Mouse (Mus musculus): Measurements from ENCODE around the gene Armc5.

The Armc5 gene

DNA sequence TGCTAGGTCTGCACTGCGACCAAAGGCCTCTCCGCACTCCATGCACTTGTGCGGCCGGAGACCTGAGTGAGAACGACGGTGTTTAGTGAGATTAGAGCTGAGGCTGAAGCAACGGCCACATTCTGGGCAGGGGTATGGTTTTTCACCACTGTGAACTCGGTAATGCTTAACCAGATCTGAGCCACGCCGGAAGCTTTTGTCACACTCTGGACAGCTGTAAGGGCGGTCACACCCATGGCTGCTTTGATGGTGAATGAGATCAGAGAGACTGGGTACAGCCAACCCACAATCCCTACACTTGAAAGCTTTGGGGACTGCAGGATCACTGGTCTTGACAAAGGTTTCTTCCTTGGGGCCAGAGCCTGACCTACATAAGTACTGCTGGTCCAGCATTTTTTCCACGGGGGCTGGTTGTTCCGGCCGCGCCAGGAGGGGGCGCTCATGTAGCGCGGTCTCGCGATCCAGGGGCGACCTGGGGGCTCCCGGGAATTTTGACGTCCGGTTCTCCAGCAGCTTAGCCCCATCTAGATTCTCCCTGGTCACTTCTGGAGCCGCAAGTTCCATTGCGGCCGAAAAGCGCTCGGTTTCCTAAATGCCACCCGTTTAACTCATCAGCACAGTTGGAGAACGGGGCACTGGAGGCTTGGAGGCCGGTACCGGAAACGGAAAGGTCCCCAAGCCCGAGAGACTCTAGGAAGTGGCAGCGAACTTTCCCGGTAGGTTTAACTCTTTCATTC, at the start of gene Armc5:
Gene Armc5, plus strand, starts transcription at position 487 of the 737 bp plus-strand sequence.
- peak; percentile 91 for DNase-seq (ENCODE audit: inconsistent ontology term)

DNA sequence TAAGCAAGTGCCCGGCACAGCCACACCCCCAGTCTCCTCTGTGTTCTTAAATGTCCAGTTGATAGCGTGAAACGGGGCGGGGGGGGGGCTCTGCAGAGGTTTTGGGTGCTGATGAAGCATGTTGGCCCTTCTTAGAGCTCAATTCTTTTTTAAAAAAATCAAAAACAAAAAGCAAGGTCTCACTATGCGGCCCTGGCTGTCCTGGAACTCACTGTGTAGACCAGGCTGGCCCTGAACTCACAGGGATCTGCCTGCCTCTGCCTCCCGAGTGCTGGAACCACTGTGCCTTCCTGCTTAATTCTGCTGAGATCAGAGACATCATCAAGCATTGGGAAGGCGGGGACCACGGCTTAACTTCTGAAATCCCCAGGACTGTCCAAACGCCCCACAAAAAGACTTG, 35.5 kb upstream of the Armc5 start:
- DNase-seq (ENCODE audit: inconsistent ontology term): no peak

DNA sequence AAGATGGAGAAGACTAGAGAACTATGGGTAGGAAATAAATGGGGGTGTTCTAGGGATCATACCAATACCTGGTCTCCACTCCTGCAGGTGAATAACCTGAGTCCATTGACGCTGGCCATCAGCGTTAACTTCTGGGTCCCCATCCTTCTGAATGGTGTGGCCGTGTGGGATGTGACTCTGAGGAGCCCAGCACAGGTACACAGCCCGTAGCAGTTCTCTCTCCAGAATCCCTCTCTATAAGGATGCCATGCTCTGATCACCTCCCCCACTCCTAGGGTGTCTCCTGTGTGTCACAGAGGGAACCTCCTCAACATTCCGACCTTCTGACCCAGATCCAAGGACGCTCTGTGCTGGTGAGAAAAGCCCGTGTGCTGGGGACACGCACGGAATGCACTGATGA, 34.1 kb upstream of the Armc5 start:
- no peak for DNase-seq (ENCODE audit: inconsistent ontology term)

DNA sequence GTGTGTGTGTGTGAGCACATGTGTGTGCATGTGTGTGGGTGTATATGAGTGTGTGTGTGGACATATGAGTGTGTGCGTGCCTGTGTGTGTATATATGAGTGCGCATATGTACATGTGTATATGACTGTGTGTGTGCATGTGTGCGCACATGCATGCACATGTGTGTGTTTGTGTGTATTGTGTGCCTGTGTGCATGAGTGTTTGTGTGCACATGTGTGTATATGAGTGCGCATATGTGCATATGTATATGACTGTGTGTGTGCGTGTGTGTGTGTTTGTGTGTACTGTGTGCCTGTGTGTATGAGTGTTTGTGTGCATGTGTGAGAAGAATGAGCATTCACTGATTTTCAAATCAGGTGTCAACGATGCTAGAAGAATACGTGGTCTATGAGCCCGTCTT, 33.0 kb upstream of the Armc5 start:
- DNase-seq (ENCODE audit: inconsistent ontology term): no peak

DNA sequence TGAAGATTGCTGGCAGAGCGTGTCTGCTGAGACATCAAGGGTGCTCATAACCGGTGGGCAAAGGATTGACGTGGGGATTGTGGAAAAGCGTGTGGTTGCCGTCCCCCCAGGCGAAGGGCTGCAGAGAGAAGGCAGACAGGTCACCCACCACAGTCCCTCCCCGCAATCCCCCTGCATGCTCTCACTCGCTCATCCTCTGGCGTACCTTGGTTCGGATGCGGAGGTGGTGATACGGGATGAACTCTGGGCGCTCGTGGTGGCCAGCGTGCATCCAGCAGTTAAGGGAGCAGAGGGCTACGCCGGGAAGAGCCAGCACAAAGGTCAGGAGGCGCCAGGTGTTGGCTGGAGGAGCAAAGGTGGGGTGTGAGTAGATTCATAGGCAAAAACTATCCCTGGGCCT, 31.4 kb upstream of the Armc5 start:
- no peak for DNase-seq (ENCODE audit: inconsistent ontology term)

DNA sequence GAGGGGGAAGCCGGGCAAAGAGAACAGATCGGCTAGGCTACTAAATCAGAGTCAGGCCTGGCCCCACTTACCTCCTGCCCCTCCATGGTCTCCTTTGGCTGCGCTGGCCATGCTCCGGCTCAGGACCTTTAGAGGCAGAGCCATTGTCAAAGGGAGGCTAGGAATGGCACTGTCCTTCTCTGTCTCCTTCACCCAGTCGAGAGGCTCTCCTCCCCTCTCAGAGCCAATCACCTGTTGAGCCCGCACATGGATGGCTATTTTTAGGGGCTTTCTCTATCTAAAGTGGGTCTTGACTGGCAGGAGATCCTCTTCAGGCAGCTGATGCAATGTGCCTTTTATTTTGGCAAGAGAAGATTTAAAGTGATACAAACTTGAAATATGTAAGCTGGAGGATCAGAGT, 31.0 kb upstream of the Armc5 start, which contains the start of gene Cox6a2:
Gene Cox6a2, minus strand, starts transcription at position 236 of the 400 bp plus-strand sequence.
- no peak for DNase-seq (ENCODE audit: inconsistent ontology term)

DNA sequence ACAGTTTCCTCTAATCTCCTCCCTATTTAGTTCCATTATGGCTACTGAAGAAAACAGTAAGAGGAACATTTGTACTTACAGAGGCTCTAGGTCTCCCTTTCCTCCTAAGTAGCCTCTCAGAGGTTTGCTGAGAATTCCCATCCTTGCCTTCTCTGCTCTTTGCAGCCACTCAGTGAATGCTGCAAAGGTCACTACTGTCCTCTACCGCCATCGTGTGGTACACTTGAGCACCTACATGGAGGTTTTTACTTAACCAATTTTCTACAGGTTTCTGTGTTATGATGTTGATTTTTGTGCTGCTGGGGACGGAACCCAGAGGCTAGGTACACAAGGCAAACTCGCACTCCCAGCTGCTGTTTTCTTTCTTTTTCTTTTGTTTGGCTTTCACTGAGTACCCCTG, 29.0 kb upstream of the Armc5 start:
- DNase-seq (ENCODE audit: inconsistent ontology term): peak; percentile 18

DNA sequence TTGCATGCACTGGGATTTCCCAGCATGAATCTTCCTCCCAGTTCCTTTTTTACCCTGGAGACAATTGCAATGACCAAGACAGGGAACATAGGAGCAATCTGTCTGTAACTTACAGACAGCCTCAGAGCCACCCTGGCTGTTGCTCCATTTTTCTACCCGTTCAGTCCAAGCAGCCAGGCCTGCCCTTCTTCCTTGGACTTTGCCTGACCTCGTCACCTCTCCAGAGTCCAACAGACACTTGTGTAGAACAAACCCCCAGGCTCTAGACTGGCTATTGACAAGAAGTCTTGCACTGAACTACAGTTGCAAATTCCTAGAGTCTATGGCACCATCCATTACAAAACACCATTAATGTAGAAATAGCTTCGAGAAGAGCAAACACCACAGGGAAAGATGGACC, 27.3 kb upstream of the Armc5 start:
- no peak for DNase-seq (ENCODE audit: inconsistent ontology term)

DNA sequence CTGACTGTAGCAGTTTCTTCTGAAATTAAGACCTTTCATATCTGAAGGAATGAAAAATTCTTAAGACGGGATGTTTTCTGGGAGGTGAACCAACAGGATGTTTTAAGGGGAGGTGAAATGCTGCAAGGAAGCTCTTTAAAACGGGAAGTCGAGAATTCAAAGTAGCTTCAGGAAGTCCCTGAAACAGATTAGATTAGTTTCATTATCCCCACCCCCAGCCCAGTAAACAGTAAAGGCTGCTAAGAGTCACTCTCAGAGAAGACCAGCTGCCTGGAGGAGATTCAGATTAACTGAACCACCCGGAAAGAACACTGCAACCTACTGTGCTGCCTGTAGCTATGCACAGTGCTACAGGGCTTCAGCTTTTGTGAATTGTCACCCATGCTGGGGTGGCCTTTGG, 17.2 kb upstream of the Armc5 start:
- DNase-seq (ENCODE audit: inconsistent ontology term): no peak

DNA sequence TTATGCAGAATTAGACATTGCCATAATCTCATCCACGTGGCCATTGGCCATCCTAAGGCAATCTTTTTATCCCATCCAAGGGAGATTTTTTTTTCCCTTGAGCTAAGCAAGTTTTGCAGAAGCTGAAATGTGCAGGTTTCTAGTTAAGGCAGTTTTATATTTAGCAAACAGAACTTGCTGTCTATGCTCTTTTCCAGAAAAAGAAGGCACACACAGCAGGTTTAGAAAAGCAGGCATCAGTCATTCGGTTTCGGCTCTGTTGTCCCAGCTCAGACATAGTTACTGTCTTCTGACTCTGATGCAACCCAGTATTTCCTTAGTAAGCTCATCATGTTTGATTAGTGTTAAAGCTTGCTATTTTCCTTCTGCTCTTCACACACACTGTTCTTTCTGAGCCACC, 16.2 kb upstream of the Armc5 start:
- no peak for DNase-seq (ENCODE audit: inconsistent ontology term)

DNA sequence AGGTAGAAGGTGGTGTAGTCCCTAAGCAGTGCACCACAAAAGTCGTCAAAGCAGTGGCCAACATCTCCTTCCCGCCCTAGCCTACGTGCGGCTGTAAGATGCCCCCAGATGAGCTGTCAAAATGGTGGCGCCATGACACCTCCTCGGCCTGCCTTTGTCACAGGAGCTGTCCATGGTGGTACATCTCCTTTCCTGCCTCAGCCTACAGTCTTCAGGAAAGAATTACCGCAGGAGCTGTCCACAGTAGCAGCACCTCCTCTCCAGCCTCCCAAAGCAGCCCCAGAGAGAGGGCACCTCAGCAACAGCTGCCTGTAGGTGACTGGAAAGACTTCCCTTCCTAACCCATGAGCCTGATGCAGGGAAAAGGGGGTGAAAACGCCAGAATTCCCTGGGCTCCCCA, 5.4 kb upstream of the Armc5 start:
- DNase-seq (ENCODE audit: inconsistent ontology term): no peak

DNA sequence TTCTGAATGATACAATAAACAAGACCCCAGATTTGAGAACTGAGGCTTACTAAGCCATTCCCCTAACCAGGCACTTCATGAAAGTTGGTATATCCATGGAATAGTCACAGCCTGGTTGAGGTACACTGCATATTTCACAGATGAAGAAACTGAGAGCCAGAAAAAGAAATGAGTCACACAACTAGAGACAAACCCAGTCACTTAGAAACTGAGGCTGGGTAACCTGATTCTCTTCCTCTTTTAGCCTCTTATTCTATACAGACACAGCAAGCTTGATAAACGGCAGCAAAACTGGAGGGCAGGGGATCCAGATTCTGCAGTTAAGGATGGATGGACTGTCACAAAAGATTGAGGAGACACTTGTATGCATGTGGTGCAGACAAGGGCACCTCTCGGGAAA, 2.3 kb upstream of the Armc5 start:
- DNase-seq (ENCODE audit: inconsistent ontology term): no peak

DNA sequence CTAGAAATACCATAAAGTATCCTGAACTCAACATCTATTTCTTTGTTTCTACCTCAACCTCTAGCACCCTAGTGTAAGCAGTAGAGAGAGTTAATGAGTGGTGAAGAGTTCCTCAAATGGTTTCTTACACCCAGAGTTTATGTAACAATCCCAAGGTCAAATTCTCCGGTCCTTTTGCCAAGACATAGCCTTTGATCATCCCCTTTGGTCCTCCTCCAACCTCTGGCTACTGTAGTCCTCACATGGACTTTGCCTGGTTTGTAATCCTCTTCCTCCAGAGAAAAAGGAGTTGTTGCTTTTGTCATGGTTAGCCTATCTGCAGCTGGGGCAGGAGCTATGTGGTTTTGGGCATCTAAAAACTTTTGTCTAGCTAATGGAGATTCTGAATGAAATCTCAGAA, 1.7 kb upstream of the Armc5 start:
- DNase-seq (ENCODE audit: inconsistent ontology term): no peak

DNA sequence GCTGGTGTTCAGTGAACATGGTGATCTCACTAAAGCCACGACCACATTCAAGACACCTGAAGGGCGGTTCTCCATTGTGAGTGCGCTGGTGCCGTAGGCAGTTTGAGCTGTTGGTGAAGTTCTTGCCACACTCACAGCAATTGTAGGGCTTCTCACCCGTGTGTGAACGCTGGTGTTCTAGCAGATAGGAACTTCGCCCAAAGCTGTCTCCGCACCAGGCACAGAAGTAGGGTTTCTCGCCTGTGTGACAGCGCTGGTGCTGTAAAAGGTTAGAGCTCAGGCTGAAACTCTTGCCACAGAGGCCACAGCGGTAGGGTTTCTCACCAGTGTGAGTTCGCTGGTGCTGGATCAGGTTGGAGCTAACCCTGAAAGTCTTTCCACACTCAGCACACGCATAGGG, 716 bp upstream of the Armc5 start:
- no peak for DNase-seq (ENCODE audit: inconsistent ontology term)

DNA sequence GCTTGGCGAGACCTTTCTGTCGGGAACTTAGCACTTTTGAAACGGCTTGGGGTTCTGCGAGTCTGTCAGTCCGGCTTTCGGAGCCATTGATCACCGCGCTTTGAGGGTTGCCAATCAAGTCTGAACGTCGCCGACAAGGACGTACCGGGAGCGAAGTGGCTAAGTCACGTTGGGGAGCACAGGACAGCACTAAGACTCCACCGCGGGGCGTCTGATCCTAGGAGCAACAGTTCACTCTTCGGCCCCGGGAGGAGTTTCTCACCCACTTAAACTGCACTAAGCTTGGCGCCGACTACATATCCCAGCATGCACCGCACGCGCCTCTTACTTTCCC, 418 bp downstream of the Armc5 start:
- no peak for DNase-seq (ENCODE audit: inconsistent ontology term)

DNA sequence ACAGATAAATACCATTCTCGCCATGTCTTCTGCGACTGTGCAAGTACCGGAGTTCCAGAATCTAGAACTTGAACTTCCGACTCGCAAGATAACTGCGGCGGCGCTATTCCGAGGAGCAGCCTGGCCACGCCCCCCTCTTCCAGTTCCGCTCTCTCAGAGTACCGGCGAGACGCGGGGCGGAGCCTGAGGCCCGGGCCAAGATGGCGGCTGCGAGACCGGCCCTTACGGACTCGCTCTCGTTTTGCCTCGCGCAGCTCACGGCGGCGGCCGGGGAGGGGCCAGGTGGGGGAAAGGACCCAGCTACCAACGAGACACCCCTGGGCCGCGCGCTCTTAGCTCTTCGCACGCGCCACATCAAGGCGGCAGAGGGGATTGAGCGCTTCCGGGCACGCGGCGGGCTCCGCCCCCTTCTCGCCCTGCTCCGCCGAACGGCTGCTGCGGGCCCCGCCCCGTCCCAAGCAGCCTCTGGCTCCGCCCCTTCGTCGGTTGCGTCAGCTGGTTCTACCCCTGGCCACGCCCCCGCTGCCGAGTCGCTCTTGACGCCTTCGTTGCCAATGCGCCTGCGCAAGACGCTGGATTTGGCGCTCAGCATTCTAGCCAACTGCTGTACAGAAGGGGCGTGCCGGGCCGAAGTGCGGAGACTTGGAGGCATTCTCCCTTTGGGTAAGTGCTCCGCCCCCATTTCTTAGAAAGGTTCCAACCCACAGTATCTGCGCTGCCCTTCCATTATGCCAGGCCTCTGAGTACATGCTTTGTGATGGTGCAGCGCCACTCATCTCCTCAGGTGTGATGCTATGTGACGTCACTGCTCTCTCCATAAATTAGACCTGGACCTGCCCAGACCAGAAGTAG, 1.0 kb downstream of the Armc5 start, which contains the start of gene 9130023H24Rik:
Gene 9130023H24Rik, minus strand, starts transcription at position 105 of the 852 bp plus-strand sequence.
- DNase-seq (ENCODE audit: inconsistent ontology term): peak; percentile 100

DNA sequence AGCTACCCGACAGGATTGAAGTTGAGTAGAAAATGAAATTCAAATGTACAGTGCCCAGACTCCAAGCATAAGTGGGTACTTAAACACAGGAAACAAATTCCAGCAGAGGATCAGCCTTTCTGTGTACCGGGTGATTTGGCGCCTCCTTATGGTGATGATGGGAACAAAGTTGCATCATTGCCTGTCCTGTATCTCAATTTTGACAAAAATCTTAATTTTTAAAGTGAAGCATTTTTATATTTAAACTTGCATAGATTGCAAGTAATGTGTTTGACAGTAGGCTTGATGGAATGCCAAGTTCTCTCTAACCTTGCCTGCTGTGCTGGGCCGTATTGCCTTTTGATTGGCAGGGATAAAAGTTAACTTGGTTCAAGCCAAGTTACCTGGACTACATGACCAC, 1.8 kb downstream of the Armc5 start:
- peak; percentile 29 for DNase-seq (ENCODE audit: inconsistent ontology term)

DNA sequence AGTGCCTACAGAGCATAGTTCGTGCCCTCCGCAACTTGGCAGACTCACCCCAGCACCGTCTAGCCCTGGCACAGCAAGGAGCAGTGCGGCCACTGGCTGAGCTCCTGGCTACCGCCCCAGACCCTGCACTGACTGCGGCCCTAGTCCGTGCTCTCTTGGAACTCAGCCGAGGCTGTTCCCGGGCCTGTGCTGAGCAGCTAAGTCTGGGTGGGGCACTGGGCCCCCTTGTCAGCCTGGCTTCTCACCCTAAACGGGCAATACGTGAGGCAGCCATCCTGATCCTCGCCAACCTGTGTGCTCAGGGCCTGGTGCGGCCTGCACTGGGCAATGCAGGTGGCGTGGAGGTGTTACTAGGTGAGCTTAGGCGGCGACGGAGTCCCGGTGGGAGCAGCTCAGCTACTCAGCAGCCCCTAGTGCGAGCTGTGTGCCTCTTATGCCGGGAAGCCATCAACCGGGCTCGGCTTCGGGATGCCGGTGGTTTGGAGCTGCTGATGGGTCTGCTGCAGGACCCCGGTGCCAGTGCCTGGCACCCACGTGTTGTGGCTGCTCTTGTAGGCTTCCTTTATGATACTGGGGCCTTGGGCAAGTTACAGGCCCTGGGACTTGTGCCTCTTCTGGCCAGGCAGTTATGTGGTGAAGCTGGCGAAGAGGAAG, 3.1 kb downstream of the Armc5 start:
- no peak for DNase-seq (ENCODE audit: inconsistent ontology term)

DNA sequence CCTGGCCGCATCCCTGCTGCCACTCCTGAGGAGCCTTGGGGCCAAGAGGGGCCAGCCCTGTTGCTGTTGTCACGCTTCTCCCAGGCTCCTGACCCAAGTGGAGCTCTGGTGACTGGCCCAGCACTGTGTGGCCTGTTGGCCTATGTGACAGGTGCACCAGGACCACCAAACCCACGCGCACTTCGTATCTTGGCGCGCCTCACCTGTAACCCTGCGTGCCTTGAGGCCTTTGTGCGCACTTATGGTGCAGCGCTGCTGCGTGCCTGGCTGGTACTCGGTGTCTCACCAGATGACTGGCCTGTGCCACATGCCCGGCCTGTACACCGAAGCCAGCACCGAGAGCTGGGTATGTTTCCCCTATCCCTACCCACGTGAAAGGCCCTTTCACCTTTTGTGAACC, 5.2 kb downstream of the Armc5 start:
- no peak for DNase-seq (ENCODE audit: inconsistent ontology term)

DNA sequence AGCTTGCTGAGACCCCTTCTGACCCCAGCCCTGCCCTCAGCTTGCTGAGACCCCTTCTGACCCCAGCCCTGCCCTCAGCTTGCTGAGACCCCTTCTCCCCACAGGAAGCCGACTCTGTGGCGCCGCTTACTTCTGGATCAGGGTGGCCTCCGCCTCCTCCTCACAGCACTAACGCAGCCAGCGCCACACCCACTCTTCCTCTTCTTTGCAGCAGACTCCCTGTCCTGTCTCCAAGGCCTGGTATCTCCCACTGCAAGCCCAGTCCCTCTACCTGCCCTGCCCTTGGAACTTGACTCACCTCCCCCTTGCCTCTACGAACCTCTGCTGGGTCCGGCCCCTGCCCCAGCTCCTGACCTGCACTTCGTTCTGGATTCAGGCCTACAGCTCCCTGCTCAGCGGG, 6.8 kb downstream of the Armc5 start:
- no peak for DNase-seq (ENCODE audit: inconsistent ontology term)

DNA sequence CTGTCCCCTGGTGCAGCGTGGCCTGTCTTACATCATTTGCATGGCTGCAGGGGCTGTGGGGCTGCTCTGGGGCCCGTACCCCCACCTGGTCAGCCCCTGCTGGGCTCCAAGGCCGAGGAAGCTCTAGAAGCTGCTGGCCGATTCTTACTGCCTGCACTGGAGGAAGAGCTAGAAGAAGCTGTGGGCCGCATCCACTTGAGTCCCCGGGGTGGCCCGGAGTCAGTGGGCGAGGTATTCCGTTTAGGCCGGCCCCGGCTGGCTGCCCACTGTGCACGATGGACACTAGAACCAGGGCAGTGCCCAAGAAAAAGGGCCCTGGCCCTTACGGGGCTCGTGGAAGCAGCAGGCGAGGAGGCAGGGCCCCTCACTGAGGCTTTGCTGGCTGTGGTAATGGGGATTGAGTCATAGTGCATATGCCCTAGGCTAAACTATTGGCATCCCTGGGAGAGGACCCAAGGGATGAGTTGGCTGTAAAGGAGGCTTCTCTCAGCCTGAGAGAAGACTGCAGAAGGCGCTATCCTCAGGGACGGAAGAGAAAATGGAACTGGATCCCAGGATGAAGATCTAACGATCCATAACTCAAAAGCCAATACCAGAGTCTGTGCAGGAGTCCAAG, 7.4 kb downstream of the Armc5 start:
- DNase-seq (ENCODE audit: inconsistent ontology term): peak; percentile 43

DNA sequence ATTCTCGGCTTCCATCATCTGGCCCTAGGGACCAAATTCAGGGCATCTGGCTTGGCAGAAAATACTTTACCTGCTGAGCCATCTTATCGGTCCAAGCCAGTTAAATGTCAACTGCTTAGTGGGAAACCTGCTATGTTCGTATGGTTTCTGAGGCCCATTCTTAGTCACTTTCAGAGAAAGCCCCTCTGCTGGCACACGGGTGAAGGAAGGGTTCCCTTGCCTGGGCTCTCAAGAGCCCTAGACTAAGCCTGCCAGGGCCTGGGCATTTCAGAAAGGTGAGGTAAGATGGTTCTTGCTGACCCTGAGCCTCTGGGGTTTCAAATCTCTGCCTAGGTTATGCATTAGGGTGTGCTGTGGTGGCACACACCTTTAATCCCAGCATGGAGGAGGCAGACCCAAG, 8.4 kb downstream of the Armc5 start:
- DNase-seq (ENCODE audit: inconsistent ontology term): no peak
